Mouse (Mus musculus) kidney, adult 2 months (tissue): ENCODE measurements at regions not wholly inside any gene's neighbourhood (a gene's known extent, or its start where the extent isn't known, plus 50 kb on each side); places are given as distances from the start of the nearest gene placed in this dataset.

Experiments
- CTCF ChIP-seq: fragments of 200-500 bp; conservative IDR thresholded peaks from 2 replicates; pipeline ENCODE4 v1.5.1; 2011; ENCODE audit warnings: low read depth, mild to moderate bottlenecking, control low read depth, low read length, moderate library complexity, mixed read lengths; ENCODE audit not compliant: insufficient read depth, insufficient read length
- POLR2A ChIP-seq: fragments of 200-500 bp; IDR thresholded peaks from one replicate; pipeline ENCODE4 v1.6.1; 2011; ENCODE audit warnings: low read depth, low read length, control low read depth

GRCm38 (mm10) chr2:171677998-171678397 lies 365.3 kb downstream of the Cbln4 start:
- TF ChIP-seq POLR2A (no peak), CTCF (no peak)
